Mouse (Mus musculus) retina, postnatal 7 days (tissue): ENCODE results near the gene Fstl4.
"Not testable (repeated sequence)": the region's sequence is repeated elsewhere in the genome, so short reads cannot be mapped to it uniquely, and the experiment has no call there.

Experiments
- DNase-seq: peaks from one replicate; pipeline ENCODE4 v3.0.0-alpha.2; 2012; ENCODE audit warnings: low read depth, low spot score

Gene Fstl4

DNA sequence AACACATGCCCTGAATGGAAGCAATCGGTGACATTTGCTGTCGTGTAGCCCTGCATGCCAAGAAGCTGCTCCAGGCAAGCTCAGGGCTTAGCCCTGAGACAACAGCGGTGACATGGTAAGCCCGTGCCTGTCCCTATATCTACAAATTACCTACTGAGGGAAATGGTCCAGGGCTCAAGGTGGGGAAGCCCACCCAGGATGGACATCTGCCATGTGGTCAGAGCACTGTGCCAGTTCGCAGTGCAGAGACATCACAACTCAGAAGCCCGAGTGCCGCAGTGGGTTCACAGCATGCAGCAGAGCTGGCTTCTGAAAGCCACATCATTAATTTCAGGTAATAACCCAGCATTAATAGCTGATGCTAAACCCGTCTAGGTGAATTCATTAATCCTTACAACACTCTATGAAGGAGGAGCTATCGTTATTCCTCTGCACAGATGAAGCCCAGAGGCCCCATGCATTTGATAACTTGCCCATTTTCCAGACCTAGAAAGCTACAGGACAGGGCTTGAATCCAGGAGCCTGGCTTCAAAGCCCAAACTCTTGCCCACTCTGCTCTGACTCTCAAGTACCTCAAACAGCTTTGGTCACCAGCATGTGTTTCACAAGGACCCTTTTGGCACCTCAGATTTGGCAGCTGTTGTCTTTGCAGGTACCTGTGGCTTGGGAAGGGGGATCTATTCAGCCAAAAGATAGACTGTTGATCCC is 321.6 kb downstream of the Fstl4 start:
- no peak for DNase-seq

DNA sequence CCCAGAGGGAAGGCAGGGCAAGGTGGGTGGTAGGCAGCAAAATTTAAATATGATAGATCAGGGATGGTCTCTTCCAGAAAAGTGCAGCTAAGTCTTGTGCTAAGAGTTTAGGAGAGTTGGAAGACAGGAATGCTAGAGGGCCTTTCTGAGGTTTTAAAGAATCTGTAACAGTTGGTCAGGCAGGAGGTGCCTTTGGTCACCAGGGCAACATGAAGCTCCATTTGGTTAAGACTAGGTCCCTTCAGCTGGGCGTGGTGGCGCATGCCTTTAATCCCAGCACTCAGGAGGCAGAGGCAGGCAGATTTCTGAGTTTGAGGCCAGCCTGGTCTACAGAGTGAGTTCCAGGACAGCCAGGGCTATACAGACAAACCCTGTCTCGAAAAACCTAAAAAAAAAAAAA is 323.5 kb downstream of the Fstl4 start:
- not testable (repeated sequence) for DNase-seq

DNA sequence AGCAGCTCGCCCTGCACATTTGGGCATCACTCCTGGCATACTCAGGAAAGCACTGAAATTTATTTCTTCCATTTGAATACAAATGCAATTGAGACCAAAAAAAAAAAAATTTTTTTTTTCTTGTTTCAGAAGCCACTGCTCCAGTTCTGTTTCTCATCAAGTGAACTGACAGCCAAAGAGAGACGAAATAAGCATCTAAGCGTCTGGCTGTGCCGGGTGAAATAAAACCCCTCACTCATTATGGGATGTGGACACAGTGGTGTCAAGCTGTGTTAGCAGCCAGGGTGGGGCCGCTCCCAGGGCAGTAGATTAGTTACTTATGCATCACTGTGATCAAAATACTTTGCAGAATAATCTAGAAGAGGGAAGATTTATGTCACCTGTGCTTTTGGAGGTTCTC is 327.2 kb downstream of the Fstl4 start:
- DNase-seq, result no peak

DNA sequence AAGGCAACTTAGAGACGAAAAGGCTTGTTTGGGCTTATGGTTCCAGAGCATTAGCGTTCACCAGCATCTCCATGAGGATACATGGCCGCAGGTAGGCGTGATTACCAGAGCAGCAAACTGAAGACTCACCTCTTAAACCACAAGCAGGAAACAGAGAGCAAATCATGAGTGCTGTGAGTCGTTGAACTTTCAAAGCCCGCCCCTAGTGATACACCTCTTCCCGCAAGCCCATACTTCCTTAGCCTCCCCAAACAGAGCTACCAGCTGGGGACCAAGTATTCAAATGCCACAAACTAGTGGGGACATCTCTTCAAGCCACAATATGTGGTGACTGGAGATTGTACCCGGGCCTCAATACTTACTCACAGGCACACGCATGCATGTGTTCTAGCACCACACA is 332.4 kb downstream of the Fstl4 start:
- DNase-seq, result no peak

DNA sequence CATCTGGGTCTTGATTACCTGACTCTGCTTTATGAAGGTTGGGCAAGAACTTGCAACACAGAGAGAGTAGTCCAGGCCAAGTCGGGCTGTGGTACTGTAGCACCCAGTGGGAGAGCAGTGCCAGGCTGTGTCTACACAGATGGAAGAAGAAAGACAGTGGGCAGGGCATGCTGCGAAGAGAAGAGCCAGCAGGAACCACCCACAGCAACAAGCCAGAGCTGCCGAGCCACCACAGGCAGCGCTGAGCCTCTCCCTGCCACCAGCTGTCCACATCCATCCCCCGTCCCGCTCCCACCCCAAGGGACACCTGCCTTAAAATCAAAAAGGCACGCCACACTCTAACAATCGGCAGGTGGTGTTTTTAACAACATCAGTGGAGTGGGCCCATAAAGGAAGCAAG is 332.9 kb downstream of the Fstl4 start:
- no peak for DNase-seq

DNA sequence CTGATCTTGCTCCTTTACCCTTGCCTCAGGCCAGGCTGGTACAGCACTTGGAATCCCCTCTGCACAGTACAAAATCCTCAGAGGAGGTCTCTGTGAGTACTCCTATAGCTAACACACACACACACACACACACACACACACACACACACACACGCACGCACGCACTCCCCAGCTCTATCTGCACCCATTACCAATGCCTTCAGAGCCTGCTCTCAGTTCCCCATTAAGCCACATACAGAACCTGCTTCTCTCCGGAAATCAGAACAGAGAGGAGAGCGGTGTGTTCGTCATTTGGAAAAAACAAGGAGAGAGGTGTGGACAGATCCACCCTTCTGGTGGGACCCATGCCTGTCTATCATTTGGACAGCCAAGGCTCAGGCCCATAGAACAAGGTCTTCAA is 333.4 kb downstream of the Fstl4 start:
- DNase-seq, result no peak

DNA sequence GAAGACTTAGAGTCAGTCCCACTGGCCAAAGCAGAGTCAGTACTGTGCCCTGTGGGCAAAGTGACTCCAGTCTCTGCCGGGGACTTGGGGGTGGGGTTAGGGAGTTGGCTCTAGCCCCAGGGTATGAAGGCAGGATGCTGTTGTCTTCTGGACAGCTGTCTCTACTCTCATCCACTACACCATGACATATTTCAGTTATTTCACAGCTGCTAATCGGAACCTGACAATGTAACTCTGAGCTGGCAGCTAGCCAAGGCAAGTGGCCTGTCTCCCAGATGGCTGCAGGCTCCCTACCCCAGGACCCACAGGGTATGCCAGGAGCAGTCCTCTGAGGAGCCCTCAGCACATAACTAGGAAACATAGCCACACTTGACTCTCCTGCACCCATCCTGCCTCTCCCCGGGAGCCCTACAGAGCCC is 334.4 kb downstream of the Fstl4 start:
- DNase-seq, result no peak

DNA sequence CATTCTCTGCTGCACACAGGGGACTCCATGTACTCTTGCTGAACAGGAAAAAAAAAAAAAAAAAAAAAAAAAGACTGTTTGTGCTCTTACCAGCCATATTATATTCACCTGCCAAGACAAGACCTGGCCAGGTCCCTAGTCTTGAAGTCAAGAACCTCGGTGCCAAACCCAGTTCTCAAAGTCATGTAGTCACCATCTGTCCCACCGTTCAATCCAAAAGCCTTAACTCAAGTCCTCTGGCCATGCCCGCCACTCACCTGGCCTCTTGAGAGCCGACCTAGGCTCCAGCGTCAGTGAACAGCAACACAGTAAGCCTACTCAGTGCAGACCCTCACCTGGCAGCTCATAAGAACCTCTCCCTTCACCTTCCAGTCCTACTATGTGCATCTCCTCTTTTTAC is 334.9 kb downstream of the Fstl4 start:
- no peak for DNase-seq

DNA sequence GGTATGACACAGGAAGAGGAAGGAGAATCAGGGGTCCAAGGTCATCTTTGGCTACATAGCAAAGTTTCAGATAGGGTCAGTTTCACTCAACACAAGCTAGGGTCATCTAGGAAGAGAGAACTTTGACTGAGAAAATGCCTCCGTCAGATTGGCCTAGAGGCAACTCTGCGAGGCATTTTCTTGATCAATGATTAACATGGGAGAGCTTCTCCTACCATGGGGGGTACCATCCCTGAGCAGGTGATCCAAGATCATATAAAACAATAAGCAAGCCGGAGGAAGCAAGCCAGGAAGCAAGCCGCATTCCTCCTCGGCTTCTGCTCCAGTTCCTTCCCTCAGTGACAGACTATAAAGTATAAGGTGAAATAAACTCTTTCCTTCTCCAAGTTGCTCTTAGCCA is 337.3 kb downstream of the Fstl4 start:
- DNase-seq, result no peak

DNA sequence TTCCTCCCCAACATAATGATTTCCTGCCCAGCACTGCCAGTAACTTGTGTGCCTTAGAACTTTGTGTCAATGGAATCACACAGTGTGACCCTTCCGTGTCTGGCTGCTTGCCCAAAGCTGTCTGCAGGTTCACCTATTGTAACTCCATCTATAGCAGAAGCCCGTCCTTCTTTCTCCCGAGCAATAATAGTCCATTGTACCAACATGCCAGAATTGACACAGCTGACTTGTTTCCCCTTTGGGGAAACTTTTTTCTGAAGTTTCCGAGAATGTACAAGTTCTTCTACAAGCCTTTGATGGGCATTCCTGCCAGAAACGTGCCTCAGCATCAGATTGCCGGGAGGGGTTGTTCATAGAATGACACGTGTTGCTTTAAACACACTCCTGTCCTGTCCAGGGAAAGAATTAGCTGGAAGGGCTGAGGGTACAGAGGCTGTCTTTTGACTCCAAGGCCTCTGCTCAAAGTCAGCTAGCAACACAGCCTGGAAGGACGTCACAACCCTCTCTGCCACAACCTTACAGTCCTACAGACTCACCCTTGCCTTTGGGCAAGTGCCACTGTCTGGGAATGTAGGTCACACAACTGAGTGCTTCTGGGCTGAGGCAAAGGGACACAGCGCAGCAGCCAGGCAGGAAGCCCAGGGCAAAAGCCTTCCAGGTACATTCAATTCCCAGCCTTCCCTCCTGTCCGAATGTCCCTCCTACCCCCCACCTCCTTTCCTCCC is 339.3 kb downstream of the Fstl4 start:
- no peak for DNase-seq

DNA sequence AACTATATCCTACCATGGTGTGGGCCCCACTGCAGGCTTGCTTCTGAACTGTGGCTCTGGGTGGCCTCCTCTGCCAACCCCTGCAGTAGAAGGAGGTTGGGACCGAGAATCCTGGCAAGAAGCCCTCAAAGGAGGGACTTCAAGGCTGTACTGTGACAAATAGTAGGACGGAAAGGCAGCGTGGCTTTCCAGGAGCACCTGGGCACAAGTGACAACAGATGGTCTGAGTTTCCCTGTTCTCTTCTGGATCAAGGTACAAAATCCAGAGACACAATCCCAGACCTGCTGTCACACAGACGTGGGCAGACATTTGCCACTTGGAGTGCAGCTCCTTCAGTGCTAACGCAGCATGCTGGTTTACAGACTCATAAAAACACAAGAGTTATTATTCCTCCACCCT is 343.3 kb downstream of the Fstl4 start:
- DNase-seq, result no peak

DNA sequence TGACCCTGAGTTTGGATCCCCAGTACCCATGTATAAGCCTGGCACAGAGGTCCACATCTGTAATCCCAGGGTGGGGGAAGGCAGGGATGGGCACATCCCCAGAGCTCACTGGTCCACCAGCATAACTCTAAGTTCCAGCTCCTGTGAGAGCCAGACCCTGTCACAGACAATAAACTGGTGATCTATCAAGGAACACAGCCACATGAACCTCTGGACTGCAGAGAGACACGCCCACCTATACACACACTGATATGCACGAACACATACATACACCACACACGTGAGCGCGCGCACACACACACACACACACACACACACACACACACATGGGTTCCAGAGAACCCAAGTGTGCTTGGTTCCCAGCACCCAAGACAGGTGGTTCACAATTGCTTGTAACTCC is 344.4 kb downstream of the Fstl4 start:
- no peak for DNase-seq

DNA sequence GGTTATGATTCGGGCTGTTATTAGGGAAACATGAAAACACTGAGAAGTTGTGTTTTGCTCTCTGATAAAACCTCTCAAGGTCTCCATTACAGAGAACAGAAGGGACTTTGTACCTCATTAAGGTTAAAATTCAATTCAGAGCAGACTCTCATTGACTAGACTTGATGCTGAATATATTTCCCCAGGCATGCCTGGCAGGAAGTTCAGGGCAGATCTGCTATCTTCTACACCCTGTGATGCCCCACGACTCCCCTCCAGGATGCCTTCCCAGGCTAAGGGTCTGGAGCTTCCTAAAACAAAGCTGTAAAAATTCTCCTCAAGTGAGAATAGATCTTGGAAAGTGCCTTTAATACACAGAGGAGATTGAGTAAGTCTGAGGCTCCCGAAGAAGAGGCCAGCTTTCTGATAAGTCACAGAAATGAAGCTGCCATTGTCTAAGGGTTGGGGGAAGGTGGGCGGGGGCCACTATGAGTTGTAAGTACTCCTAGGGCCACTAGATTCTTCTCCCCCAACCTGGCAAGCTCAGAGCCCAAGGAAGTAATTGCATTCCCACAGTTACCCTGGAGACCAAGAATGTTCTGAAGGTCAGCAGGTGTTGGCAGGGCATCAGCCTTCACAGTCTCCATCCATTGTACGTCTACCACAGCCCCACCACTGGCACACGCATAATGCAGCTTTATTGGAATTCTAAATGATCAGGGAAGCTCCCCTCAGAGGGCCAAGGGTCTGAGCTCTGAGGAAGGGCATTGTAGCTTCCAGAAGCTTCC is 345.4 kb downstream of the Fstl4 start:
- no peak for DNase-seq

DNA sequence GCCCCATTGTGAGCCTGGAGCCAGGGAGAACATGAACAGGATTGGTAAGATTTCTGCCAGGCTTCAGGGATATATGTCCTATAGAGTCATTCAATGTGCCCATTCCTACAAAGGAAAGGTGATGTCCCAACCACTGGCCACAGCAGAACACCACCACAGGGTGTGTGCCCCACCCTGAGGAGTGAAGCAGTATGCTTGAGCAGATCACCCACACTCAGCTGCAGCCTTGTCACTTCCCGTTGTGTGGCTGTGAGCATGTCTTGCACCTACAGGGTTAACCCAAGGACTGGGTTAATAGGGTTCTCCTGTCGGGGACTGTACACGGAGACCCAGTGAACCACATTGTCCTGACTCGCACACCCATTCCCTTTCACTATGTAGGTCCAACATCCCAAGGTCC is 351.3 kb downstream of the Fstl4 start:
- DNase-seq, result no peak

DNA sequence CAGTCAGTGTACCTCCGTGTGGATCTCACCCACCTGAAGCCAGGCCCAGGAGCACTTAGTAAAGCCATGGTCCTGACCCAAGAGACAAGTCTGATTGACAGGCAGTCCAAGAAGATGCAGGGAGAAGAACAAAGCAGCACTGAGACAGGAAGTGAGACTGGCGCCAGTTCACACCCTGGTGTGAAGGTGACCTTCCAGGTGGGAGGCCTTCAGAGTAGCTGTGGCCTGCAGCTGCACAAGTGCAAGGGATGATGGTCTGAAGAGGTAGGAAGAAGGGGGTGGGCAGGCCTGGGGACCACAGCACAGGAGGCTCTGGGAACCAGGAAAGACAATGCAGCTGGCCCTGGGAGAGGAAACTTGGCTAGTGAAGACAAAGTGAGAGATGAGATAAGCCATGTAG is 351.9 kb downstream of the Fstl4 start:
- DNase-seq, result no peak

DNA sequence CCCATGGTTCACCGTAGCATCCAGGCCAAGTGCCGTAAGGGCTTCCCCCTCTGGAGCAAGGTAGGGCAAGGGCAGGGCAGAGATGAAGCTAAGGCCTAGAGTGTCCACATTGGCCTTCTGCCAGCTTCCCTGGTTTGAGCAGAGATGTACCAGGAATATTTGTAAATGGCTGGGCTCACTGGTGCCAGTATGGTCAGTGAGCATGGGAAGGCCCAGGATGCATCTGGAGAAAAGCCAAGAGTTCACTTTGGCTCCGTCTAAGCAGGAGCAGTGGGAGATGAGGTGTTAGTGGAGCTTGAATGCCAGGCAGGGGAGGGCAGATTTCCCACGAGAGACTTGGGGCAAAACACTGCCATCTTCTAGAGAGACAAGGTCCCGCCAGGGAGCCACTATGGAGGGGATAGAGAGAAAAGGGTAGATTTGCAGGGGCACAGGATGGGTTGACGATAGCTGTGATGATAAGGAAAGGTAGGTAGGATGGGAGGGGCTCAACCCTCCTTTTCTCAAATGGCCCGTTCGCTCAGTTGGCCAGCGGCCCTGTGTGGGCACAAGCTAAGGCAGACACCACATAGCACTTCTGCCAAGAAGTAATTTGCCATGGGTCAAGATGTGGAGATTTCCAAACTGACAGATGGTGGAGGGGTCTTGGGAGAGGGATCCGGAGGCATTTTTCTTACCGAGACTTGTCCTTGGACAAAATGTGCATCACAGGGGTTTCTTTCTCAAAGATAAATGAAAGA is 354.0 kb downstream of the Fstl4 start:
- no peak for DNase-seq

DNA sequence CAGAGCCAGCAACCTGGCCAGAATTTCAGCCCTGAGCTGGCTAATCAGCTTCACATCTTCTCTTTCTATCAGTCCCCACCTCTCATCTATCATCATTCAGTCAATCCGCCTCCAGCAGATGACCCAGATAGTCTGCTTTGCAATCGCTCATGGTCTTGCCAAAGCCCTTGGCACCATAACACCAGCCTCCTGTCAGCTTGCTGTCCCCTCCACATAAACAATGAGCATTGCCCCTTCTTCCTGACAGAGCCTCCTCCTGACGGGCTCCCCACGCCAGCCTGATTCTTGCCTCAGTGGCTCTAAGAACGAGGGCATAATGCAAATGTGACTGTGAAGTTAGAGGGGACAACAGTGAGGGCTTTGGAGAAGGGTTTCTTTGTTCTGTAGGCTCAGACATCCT is 355.5 kb downstream of the Fstl4 start:
- DNase-seq, result no peak

DNA sequence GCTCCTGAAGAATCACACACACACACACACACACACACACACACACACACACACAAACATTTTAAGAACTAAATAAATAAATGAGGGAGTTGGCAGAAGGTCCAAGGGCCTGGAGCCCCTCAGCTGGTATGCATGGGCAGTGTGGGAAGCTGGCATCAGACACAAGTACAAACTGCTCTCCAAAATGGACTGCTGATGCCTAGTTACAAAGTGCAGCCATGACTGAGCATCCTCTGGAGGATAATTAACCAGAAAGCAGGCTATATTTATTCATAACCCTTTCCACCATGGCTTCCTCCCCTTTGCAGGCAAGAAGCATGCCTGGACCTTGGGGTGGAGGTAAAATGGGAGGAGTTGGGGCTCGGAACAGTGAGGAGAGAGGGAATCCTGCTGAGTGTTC is 356.8 kb downstream of the Fstl4 start:
- no peak for DNase-seq

DNA sequence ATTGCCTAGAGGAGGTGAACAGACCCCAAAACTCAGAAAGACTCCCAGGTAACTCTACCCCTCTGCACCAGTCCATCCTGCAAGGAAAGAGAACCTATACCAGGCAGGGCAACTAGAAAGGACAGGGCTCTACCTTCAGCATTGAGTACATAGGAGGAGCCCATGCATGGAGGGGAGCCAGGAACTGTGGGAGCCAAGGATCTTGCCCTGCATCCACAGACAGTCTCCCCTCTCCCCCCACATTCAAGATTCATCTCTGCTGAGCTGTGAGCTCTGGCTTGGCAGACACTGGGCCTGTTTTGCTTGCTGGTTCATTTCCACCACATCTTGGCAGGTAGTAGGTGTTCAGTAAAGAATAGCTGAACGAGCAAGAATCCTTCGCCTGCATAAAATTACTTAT is 360.4 kb downstream of the Fstl4 start:
- no peak for DNase-seq

DNA sequence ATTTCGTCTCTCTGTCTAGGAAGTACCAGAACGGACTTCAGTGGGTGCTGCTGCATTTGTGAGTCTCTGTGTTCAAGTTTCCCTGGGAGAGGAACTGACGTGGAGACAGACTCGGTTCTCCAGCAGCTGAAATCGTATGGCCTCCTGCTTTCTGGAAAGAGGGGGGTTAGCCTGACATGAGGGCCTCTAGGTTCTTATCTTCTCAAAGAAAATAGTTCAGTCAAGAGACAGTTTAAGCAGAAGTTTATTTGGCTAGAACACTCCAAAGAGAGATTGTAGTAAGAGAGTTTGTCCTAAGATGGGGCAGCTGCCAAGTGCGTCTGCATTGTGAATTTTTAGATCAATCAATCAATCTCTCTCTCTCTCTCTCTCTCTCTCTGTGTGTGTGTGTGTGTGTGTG is 362.2 kb downstream of the Fstl4 start:
- no peak for DNase-seq

DNA sequence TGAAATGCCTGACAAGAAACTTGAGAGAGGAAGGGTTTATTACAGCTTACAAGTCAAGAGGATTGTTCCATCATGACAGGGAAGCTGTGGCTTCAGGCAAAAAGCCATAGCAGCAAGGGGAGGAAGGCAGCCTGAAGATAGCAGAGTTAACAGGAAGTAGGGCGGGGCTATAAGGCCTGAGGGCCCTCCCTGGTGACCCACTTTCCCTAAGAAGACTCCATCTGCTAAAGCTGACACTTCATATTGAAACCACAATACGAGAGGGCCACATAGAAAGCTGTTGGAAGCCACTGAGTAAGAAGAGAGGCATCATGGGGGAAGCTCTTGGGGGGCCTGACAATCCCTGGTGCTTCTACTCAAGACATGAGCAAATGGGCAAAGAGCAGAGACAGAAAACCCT is 364.2 kb downstream of the Fstl4 start:
- DNase-seq, result no peak

DNA sequence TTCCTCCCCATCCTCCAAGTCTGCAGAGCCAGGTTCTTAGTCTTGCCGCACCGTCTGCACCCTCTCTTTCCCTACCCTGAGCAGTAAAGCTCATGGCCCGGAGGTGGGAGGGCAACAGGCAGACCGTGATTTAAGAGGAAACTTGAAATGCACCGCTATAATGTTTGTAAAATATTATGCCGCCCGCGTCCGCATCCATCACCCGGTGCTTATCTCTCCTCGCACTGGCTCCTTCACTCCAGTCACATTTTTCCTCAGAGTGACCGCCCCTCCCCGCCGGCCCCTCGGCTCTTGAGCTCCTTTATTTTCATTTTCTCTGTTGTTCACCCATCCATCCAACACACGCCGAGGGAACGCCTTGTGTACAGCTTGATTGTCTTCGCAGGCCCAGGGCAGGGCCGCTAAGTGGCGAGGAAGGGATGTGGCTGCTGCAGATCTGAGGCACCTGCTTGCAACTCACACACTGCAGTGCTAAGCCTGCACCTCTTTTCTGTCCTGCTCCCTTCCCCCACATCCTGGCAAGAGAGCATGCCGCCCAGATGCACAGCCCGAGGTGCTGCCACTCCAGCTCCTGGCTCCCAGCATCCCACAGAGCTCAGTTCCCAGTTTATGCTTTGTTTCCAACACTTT is 368.1 kb downstream of the Fstl4 start:
- DNase-seq, result no peak
